Mouse (Mus musculus) testis, adult 2 months (tissue): ENCODE results near the gene Cga. TPM values are rescaled to one million over a fixed set of nuclear protein-coding genes. Genes with fewer than 3 reads are reported as not detected.
A peak's percentile ranks its signal among the peaks of the same experiment; 100 is the strongest.

Experiments
- H3K27ac ChIP-seq: fragments of 200-500 bp; 2 replicates; pipeline ENCODE4 v1.5.1; 2012; ENCODE audit warnings: low read depth, low read length; ENCODE audit not compliant: control insufficient read depth, insufficient read depth
- H3K27me3 ChIP-seq: fragments of 200-500 bp; 2 replicates; pipeline ENCODE4 v1.6.1; 2012; ENCODE audit warnings: mild to moderate bottlenecking, low read length, moderate library complexity; ENCODE audit not compliant: control insufficient read depth, insufficient read depth
- H3K36me3 ChIP-seq: fragments of 200-500 bp; 2 replicates; pipeline ENCODE4 v1.6.1; 2012; ENCODE audit warnings: mild to moderate bottlenecking, low read length; ENCODE audit not compliant: control insufficient read depth, insufficient read depth
- H3K4me1 ChIP-seq: fragments of 200-500 bp; 2 replicates; pipeline ENCODE4 v1.6.1; 2012; ENCODE audit warnings: low read length; ENCODE audit not compliant: control insufficient read depth, insufficient read depth
- H3K4me3 ChIP-seq: fragments of 200-500 bp; 2 replicates; pipeline ENCODE4 v1.5.1; 2012; ENCODE audit warnings: low read depth, mild to moderate bottlenecking, low read length, moderate library complexity, mixed read lengths; ENCODE audit not compliant: control insufficient read depth
- CTCF ChIP-seq: fragments of 200-500 bp; IDR thresholded peaks from 2 replicates; pipeline ENCODE4 v1.5.1; 2012; ENCODE audit warnings: low read depth, mild to moderate bottlenecking, inconsistent platforms, low read length, moderate library complexity; ENCODE audit not compliant: control insufficient read depth, insufficient read depth, insufficient replicate concordance
- POLR2A ChIP-seq: fragments of 200-500 bp; IDR thresholded peaks from 2 replicates; pipeline ENCODE4 v1.6.1; 2012; ENCODE audit warnings: low read depth, mild to moderate bottlenecking, inconsistent platforms, low read length, moderate library complexity; ENCODE audit not compliant: control insufficient read depth
- polyA plus RNA-seq: library from polyadenylated mRNA; depleted of rRNA; stranded (reverse); fragments of >200 nt; gene quantifications from 2 replicates; pipeline ENCODE4 v1.2.3, GENCODE M21; 2012

Gene Cga
- polyA plus RNA-seq, 1 experiment = not detected

DNA sequence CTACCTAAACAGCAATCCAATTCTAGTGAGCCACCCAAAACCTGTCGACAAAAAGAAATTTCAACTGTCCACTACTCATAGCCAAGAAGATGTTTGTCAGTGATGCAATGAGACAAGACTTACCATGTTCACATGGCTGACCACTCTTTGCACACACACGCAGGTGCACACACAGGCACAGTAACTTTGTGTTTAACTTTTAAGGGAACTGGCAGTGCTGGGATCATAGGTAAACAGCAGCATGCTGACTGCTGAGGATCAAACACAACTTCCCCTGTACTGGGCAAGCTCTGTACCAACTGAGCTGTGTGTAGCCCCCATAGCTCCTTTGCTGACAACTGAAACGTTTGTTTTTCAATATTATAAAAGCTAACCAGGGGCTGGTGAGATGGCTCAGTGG is 32.1 kb upstream of the Cga start:
- H3K36me3 ChIP-seq = no peaks in the 10 kb centered on the region
- no peak overlapping the region for H3K4me3 ChIP-seq
- H3K4me1 ChIP-seq = no peaks in the 10 kb centered on the region
- TF ChIP-seq CTCF (no peak), POLR2A (no peak)
- no peak overlapping the region for H3K27ac ChIP-seq
- no peaks in the 10 kb centered on the region for H3K27me3 ChIP-seq

DNA sequence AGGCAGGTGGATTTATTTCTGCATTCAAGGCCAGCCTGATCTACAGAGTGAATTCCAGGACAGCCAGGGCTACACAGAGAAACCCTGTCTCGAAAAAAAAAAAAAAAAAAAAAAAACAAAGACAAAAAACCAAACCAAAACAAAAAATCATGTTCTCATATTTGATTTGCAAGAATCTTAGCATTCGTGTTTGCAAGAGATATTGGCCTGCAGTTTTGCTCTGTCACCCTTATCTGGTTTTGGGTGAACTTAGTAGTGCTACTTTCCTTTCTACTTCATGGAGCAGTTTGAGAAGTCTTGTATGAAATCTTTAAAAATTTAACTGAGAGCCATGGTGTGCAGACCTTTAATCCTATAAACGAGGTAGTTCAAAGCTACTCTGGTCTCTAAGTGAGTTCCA is 23.8 kb upstream of the Cga start:
- Histone ChIP-seq H3K4me1 (no peaks in the 10 kb centered on the region), H3K27ac (no peak overlapping the region), H3K27me3 (no peaks in the 10 kb centered on the region), H3K4me3 (no peak overlapping the region), H3K36me3 (no peaks in the 10 kb centered on the region)
- TF ChIP-seq POLR2A (no peak), CTCF (no peak)

GRCm38 (mm10) chr4:34872896-34873495 is 20.6 kb upstream of the Cga start:
- no peaks in the 10 kb centered on the region for H3K36me3 ChIP-seq
- no peaks in the 10 kb centered on the region for H3K27me3 ChIP-seq
- H3K27ac ChIP-seq = no peak overlapping the region
- TF ChIP-seq CTCF = no peak
- no peak for TF ChIP-seq POLR2A
- no peaks in the 10 kb centered on the region for H3K4me1 ChIP-seq
- no peak overlapping the region for H3K4me3 ChIP-seq

GRCm38 (mm10) chr4:34874234-34874633 is 19.3 kb upstream of the Cga start:
- Histone ChIP-seq H3K4me3 (no peak overlapping the region), H3K4me1 (no peaks in the 10 kb centered on the region), H3K36me3 (no peaks in the 10 kb centered on the region), H3K27me3 (no peaks in the 10 kb centered on the region), H3K27ac (no peak overlapping the region)
- no peak for TF ChIP-seq POLR2A
- no peak for TF ChIP-seq CTCF

GRCm38 (mm10) chr4:34880921-34881650 is 12.5 kb upstream of the Cga start:
- Histone ChIP-seq H3K27me3 (no peaks in the 10 kb centered on the region), H3K4me3 (no peak overlapping the region), H3K36me3 (no peaks in the 10 kb centered on the region), H3K27ac (no peak overlapping the region), H3K4me1 (peaks cover 9% of the 10 kb centered on the region)
- TF ChIP-seq CTCF (no peak), POLR2A (no peak)

DNA sequence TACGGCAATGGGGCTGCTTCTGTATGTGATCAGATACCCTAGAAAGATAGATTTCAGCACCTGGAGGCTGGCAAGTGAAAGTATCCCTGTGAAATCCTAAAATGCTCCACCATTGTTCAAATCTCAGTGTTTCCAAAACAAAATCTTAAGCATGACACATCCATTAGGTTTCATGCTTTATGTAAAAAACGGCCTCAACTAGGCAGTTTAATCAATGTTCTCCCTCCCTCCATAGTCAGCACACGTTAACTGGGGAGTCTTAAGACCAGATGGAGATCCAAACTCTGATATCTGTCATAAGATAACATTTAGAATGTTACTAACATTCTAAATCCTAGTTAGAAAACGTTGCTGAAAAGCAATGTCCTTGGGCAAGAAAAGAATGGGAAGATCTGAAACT is 11.7 kb upstream of the Cga start:
- H3K4me1 ChIP-seq = peaks cover 9% of the 10 kb centered on the region

DNA sequence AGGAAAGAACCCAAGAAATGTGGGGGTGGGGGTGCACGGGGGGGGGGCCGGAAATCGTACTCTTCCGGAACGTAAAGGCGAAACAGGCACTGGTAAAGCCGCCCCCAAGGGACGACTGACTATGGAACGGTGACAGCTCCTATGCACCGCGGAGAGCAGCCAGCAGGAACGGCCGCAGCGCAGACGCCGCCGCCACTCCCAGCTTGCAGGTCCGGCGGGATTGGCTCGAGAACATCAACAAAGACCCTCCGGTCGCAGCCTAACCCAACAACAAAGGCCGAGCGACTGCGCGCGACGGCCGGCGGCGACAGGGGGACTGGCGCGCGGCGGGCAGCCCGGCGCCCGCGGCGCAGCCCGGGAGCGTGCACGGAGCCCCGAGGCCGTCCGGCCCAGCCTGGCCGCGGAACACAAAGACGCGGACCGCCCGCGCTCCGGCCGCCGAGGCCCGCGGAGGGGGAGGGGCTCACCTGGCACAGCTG is 11.2 kb upstream of the Cga start:
- Histone ChIP-seq H3K36me3 (no peaks in the 10 kb centered on the region), H3K27ac (peak overlapping the region; percentile 94), H3K27me3 (no peaks in the 10 kb centered on the region), H3K4me1 (peaks cover 9% of the 10 kb centered on the region), H3K4me3 (peak overlapping the region; percentile 96)
- no peak for TF ChIP-seq POLR2A
- no peak for TF ChIP-seq CTCF

More for the DNA sequence above, 11.7 kb upstream of the Cga start:
- TF ChIP-seq POLR2A (no peak), CTCF (no peak)
- Histone ChIP-seq H3K4me3 (peak overlapping the region; percentile 9; the same call in 1 of the 2 replicates), H3K27me3 (no peaks in the 10 kb centered on the region), H3K36me3 (no peaks in the 10 kb centered on the region), H3K27ac (no peak overlapping the region)
